Mouse (Mus musculus): Measurements from ENCODE around the gene Lamc1. TPM values are rescaled to one million over a fixed set of nuclear protein-coding genes. Genes with fewer than 3 reads are reported as not detected.

Lamc1 gene
- polyA plus RNA-seq, 1 experiment from 2014 or later = 11.0 TPM

Other genes starting within 250 kb of the Lamc1 start
- 2.4 and 2.9 TPM in 2 replicates for gene Lamc2, start 146.3 kb downstream of the Lamc1 start, polyA plus RNA-seq (2015; fragmentation: Nextera tagmentation; extraction: Ambion mirVana)
- gene Shcbp1l, start 92.4 kb upstream of the Lamc1 start, polyA plus RNA-seq (2015; fragmentation: Nextera tagmentation; extraction: Ambion mirVana) = 0.46 and 0.72 TPM in 2 replicates
- gene Dhx9, start 154.9 kb upstream of the Lamc1 start, polyA plus RNA-seq (2015; fragmentation: Nextera tagmentation; extraction: Ambion mirVana) = 22.1 and 29.5 TPM in 2 replicates
- gene Npl, start 217.3 kb upstream of the Lamc1 start, polyA plus RNA-seq (2015; fragmentation: Nextera tagmentation; extraction: Ambion mirVana) = 11.2 and 13.3 TPM in 2 replicates

Data from midbrain, embryonic 16.5 days (tissue).